Mouse (Mus musculus): ENCODE results near the gene Snx8.

The Snx8 gene

DNA sequence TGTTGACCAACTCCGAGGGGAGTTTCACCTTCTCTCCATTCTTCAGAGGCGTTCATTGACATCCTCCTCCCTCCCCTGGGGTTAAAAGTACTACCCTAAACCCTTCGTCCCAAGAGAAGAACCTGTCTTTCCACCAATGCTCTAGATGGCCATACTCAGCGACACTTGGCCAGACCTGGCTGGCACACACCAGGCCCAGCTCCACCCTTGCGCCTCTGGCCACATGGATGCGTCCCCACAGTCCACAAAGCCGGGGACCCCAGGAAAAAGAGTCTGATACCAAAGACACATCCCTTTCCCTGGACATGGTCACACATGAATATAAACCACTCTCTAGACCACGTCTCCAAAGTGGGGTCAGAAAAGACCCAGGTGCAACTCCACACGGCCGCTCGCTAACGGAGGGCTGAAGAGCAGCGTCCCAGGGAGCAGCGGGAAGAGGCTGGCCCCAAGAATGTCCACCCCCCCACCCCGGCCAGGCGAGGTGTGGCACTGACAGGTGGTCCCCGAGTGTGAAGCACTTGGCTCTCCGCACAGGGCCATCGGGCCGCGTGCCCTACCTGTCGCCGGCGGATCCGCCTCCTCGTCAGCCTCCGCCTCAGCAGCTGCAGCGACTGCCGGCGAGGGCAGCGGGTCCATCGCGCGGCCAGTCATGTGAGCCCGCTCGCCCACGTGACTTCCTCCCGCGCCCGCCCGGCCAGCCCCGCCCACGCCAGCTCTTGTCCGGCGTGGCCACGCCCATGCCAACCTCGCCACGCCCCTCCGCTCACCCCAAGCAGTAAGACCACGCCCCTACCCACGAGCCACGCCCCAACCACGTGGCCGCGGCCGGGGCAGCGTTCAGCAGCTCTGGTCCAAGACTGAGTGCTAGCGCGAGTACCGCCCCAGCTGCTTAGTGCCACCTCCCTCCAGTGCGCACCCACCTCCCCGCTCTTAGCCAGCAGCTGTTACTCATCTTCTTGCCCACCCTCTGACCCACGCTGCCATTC, at the start of gene Snx8:
TSS of gene Snx8 (minus strand) at position 675 of the 989 bp plus-strand sequence.
- DNase-seq (ENCODE audit: low spot score) = peak; percentile 97

GRCm38 (mm10) chr5:140425016-140425783, 36.1 kb upstream of the Snx8 start:
- DNase-seq (ENCODE audit: low spot score) = peak; percentile 73

DNA sequence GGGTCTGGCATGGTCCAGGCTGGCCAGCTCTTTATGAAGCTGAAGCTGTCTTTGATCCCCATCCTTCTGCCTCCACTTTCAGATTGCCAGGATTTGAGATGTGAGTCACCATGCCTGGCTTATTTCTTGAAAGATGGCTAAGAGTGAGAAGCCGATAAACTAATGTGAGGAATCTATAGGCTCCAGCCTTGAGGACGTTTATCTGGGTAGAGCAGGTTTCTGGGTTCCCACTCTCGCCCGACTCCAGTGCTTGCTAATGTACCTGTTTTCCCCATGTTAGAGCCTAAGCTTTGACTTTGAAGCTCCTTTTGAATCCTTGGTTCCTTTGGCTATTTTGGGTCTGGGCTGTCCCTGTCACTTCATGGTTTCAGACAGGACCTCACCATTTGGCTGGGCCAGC, 31.6 kb upstream of the Snx8 start:
- no peak for DNase-seq (ENCODE audit: low spot score)

- DNase-seq (ENCODE audit: low spot score) = no peak
Observed at GRCm38 (mm10) chr5:140419442-140420080, 30.5 kb upstream of the Snx8 start.

- DNase-seq (ENCODE audit: low spot score) = peak; percentile 88
Observed at GRCm38 (mm10) chr5:140418489-140419441, 29.7 kb upstream of the Snx8 start, which contains the start of gene Eif3b. Eif3b (plus strand) TSS chr5:140419328.

DNA sequence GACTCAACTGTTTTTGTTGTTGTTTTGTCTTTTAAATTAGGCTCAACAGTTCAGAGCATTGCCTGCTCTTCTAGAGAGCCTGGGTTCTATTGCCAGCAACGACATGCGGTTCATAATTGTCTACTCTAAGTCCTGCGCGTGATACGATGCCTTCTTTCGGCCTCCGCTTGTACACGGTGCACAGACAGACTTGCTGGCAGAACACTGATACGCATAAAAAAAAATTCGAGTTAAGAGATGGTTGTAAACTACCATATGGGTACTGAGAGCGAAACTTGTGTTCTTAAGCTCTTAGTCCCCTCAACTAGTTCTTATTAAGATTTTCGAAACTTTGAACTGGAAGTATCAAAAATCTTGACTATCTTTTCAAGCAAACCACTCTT, 29.0 kb upstream of the Snx8 start:
- DNase-seq (ENCODE audit: low spot score) = no peak

DNA sequence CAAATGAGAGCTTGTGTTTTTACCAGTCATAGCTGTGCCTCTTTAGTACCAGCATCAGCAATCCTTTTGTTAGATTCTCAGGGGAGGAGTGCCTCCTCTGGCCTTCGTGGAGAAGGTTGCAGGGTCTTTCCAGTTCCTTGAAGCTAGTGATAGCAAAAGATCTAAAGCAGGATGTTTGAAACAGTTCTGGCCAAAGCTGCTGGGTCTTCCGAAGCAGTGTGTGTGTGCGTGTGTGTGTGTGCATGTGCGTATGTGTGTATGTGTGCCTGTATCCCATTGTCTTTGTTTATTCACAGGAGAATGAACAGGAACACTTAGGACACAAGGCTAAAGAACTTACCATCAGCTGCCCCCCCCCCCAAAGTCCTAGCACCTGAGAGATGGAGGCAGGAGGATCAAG, 25.6 kb upstream of the Snx8 start:
- DNase-seq (ENCODE audit: low spot score) = no peak

GRCm38 (mm10) chr5:140411339-140411738, 22.3 kb upstream of the Snx8 start:
- DNase-seq (ENCODE audit: low spot score) = peak; percentile 69

- no peak for DNase-seq (ENCODE audit: low spot score)
Observed at GRCm38 (mm10) chr5:140408801-140409200, 19.7 kb upstream of the Snx8 start.

DNA sequence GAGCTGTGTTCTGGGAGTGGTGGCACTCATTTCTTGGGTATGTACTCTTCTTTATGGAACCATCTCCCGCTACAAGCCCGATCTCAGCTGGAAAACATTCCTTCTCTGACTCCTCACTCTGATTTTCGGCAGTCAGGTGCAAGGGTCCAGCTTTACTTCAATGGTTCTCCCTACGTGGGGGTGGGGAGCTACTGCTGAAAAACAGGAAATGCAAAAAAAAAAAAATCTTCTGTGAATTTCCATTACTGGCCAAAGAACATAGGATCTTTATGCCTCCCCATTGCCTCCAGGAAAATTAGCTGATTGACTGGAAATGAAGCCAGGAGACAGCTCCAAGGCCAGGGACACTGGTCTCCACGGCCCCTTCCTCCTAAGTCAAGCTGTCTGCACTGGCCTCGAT, 17.6 kb upstream of the Snx8 start:
- DNase-seq (ENCODE audit: low spot score) = no peak

DNA sequence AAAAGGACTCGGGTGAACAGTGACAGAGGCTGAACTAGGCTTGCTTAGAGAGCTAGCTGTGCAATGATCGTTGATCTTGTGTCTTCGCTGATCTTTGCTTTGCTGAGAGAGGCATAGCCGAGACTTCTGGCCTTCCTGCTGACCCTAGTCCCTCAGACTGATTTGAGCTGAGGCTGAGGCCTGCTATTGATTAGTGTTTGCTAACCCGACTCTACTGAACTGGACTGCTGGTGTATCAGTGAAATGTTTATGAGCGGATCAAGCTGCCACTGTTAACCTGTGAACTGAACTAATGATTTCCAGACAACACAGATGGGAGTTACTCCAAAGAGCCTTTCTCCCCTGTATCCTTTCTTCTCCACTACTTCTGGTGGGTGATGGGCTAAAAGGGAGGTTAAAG, 16.1 kb upstream of the Snx8 start:
- no peak for DNase-seq (ENCODE audit: low spot score)

GRCm38 (mm10) chr5:140402640-140403270, 13.7 kb upstream of the Snx8 start:
- DNase-seq (ENCODE audit: low spot score) = peak; percentile 52

- peak; percentile 36 for DNase-seq (ENCODE audit: low spot score)
Observed at GRCm38 (mm10) chr5:140396166-140396940, 7.3 kb upstream of the Snx8 start.

- no peak for DNase-seq (ENCODE audit: low spot score)
Observed at GRCm38 (mm10) chr5:140392701-140393100, 3.6 kb upstream of the Snx8 start.

GRCm38 (mm10) chr5:140391981-140392380, 2.9 kb upstream of the Snx8 start:
- no peak for DNase-seq (ENCODE audit: low spot score)

- DNase-seq (ENCODE audit: low spot score) = no peak
Observed at GRCm38 (mm10) chr5:140391435-140391834, 2.4 kb upstream of the Snx8 start.

DNA sequence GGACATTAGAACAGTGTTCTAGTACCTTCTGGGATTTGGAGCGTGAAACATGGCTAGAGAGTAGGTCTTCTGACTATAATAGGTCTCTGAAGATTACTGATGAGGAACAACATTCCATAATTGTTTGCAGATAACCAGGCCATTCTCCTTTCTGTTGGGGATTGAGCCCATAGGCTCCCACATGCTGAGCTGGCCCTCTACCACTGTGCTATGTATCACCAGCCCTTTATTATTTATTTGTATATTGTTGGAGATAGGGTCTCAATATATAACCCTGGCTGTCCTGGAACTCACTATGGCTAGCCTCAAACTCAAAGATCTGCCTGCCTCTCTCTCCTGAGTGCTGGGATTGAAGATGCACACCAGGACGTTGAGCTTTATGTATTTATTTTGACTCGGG, 585 bp upstream of the Snx8 start:
- DNase-seq (ENCODE audit: low spot score) = no peak

GRCm38 (mm10) chr5:140387816-140388510, 1.1 kb downstream of the Snx8 start:
- no peak for DNase-seq (ENCODE audit: low spot score)

DNA sequence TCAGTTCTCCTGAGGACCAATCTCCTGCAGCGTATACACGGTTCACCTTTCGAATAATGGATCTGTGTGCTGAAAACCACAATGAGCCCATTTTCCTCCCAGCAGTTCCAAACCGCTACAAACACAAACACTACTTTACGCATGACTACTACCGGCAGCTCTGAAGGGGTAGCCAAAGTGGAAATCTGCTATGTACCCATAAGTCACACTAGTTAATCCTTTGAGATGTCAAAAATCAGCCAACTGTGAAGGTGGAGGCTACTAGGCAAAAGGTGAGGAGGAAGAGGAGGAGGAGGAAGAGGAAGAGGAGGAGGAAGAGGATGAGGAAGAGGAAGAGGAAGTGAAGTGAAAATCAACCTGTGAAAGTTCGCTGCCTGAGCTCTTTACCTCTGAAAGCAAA, 1.8 kb downstream of the Snx8 start:
- no peak for DNase-seq (ENCODE audit: low spot score)
